Mouse (Mus musculus) thymus, adult 18-20 months (tissue): ENCODE results near the gene Bbip1.
A peak's percentile ranks its signal among the peaks of the same experiment; 100 is the strongest.
"Not testable (repeated sequence)": the region's sequence is repeated elsewhere in the genome, so short reads cannot be mapped to it uniquely, and the experiment has no call there.

Source experiments
- DNase-seq, 2 experiments: peaks; one replicate each; pipeline ENCODE4 v3.0.0; 2022; ENCODE audit warnings: mixed read lengths in 2 of 2

Gene Bbip1

DNA sequence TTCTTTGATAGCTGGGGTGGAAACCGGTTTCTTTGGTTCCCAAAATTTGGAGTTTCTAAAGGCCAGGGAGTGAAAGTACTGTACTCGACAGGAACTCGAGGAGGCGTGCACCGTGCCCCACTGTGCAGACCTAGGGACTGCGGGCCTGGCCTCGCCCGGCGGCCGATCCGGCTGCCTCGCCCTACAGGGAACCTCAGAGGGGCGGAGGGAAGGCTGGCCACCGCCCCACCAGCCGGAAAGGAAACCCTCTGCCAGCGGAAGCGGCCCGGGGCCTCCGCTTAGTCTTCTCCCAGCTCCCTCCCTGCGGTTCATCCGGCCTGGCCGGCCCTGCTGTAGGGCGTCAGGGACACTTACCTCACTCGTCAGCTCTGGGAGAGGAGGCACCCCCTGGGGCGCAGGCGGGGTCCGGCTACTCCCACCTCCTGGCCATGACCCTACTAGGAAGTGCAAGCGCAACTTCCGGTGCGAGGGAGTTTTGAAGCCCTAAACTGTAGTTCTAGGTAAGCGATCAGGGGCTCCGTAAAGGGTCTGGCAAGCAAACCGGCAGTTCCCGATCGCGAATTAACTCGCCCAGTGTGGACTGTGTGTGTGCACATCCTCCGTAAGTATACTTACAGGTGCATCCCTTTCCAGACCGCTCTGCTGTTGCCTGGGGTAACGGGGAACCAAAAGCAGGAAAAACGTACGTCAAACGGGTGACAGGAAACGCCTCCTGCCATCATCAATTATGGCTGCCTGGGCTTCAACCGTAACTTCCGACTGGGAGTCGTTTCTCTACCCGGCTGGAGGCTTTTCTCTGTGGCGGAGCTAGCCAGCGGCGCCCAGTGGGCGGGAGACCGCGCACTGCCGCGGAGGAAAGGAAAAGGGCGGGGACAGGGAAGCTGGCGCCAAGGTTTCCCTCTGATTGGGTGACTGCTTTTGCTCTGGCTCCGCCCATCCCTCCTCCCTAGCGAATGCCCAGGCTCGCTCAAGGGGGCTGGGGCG lies at the start of gene Bbip1, which contains the start of gene Shoc2:
Gene Bbip1 (minus strand): TSS at position 826 of the 984 bp plus-strand sequence.
Gene Shoc2 (plus strand): TSS at position 505 of the 984 bp plus-strand sequence.
- peak; percentile 99 for DNase-seq

DNA sequence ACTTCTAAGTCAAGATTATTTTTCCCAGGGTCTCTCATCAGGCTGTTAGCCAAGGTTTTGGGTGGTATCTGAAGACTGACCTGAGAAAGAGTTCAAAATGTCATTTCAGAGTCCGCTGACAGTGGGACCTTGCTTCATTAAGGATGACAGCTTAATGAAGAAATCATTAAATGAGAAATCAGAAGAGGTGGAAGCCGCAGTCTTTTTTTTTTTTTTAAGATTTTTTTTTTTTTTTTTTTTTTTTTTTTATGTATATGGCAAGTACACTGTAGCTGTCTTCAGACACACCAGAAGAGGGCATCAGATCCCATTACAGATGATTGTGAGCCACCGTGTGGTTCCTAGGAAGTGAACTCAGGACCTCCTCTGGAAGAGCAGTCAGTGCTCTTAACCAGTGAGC lies 49.4 kb upstream of the Bbip1 start:
- DNase-seq = no peak

DNA sequence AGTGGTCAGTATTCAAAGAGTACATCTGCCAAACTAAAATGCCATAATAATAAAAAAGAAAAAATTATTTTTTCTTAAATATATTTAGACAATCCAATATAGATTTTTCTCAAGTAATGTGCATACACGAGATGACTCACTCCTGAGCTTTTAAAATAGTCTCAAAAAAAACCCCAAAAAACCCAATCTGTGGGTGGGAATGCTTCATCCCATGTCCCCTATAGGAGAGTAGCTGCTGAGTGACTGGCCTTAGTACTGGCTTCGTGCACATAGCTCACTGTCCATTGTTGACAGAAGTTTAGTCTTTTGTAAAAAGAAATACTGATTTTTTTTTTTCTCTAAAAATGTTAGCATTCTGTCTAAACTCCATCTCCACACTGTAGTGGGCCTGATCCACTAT lies 46.1 kb upstream of the Bbip1 start:
- no peak for DNase-seq

DNA sequence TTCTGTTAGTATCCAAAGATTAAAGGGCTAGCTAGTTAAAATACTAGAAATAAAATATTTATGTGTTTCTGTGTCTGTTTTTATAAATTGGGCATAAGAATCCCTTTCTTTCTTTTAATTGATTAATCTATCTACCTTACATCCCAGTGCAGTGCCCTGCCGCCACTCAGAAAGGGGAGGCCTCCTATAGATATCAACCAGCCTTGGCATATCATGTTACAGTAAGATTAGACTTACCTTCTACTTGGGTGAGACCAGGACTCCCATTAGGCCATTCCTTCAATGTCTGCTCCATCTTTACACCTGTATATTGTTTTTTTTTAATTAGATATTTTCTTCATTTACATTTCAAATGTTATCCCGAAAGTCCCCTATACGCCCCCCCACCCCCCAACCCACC lies 40.2 kb upstream of the Bbip1 start:
- DNase-seq = no peak

DNA sequence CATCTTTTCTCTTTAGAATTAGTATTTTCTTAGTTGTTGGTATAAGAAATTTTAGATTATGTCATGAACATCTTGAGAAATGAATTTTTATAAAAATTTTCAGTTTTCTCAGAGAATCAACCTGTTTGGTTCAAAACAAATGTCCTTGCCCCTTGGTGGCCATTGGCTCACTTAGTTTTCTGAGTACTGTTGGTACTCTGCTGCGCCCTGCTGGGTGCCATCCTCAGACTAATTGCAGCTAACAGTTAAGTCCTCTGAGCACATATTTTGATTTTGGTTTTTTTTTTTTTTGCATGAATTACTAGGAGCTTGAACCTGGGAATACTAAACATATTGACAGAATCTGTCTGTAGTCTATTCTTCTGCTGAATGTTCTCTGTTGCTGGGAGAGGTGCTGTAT lies 38.9 kb upstream of the Bbip1 start:
- DNase-seq = no peak

DNA sequence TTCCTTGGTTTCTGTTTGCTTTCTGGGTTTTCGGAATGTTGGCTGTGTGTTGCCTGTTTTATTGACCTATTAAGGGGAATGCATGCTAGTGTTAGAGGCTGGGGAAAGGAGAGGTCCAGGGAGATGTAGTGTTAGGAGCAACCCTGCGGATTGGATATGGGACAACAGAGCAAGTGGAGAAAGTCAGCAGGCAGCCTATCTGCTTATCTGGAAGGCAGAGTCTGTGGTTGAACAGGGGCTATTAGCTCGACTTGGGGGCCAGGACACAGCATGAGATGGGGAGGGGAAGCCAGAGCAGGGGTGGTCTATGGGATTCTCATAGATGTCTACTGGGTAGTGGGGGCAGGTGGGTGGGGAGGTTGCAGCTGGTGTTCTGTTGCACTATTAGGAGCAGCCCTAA lies 37.6 kb upstream of the Bbip1 start:
- DNase-seq = no peak

DNA sequence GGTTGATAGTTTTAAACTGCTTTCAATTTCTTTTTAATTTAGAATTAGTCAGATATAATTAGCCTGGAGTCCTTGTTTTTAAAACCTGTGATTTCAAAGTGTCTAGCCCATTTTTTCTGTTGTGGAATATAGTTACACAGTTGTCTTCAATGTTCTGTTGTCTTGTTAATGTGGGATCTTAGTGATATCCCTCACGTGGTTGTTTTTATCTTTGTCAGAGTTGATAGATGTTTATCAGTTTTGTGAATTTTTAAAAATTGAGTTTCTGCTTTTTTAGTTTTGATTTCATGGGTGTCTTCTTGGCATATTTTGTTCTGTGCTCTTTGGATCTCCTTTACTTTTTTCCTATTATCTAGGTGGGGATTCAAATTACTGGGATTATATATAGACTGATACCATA lies 29.2 kb upstream of the Bbip1 start:
- DNase-seq = no peak

DNA sequence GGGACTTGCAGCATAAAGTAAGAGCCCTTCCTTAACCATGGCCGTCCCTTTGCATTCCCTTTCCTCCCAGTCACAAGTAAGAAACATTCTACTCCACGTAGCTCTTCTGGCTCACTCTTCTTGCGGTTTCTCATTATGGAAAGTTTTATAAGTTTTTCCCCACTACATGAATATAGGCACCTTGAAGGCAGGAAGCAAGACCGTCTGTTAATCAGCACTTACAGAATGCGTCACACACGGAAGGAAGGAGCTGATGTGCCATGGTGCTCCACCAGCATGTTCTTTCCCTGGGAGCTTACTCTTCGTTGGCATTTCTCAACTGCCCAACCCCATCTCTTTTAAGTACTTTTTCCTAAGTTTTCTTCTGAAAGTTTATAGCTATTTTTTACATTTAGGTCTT lies 27.5 kb upstream of the Bbip1 start:
- DNase-seq = no peak

DNA sequence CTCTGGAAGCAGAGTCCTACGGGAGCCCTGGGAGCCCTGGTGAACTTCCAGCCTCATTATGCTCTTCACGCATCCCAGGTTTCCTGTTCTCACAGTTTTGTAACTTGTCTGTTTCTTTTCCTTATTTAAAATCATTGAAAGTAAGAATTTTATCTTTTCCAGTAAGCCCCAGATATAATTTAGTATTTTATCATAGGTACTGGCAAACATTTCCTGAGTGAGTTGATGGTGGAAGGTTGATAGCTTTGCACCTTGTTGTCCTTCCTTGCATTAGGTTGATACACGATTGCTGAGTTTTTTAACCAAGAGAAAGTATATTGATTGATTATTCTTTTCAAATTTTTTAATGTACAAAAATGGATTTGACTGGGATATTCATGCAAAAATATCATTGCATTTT lies 24.8 kb upstream of the Bbip1 start:
- DNase-seq = no peak

DNA sequence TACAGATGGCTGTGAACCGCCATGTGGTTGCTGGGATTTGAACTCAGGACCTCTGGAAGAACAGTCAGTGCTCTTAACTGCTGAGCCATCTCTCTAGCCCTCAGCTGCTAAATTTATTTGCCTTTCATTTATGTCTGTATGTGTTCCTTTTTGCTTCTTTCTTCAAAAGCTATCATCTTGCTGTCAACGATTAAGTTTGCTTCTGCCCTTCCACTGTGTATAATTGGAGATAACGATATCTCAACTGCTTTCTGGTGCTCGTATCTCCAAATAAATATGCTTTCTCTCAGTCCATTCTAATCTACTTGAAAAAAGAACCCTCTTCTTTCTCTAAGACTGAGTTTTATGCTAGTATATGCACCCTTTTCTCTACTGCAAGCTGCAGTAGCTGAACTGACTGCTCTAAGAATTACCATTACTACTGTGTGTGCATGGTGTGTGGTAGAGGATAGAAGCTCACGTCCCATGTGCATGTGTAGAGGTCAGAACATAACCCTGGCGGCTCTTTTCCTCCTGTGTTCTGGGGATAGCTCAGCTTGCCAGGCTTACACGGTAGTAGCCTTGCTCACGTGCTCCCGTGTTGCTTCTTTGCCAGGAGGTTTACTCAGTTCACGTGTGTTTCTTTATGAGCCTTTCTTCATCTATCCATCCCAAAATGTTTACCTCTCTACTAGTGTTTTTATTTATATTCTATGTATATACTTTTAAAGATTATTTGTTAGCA lies 20.6 kb upstream of the Bbip1 start:
- DNase-seq = no peak

DNA sequence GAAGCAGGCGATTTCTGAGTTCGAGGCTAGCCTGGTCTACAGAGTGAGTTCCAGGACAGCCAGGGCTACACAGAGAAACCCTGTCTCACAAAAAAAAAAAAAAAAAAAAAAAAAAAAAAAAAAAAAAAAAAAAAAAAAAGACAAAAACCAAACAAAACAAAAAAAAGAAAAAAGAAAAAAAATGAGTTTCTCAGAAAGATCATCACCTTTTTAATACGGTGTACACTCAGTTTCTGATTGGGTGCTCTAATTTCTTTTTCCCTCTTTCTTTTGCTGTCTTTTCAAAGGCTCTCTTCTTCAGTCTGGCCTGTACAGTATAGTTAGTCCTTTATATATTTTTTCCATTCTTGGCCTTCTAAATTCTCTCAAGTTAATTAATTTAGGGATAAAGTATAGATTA lies 19.9 kb upstream of the Bbip1 start:
- not testable (repeated sequence) for DNase-seq

DNA sequence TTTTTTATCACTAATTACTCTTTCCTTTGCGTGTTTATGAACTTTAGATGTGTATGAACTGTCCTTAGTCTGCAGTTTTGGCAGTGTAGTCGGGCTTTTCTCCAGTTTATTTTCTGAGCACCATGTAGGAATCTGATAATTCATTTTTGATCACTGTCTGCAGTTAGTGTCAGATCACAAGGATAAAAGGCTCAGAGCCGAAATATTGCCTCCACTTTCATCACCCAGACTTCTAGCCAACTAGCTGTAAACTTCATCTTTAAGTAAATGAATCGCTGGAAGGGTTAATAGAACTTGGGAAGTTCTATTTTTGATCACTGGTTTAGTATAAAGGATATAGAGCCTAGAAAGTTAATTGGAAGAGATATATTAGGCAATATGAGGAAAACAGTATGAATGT lies 18.1 kb upstream of the Bbip1 start:
- no peak for DNase-seq

DNA sequence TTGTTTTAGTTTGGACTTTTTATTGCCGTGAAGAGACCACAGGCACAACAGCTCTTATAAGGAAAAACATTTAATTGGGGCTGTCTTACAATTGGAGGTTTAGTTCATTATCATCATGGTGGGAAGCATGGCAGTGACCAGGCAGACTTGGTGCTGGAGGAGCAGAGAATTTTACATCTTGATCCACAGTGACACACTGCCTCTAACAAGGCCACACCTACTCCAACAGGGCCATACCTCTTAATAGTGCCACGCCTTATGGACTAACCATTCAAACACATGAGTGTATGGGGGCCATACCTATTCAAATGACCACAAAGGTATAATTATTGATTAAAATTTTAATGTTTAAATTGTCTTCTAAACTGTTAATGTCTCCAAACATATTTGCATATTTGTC lies 13.1 kb upstream of the Bbip1 start:
- DNase-seq = no peak

DNA sequence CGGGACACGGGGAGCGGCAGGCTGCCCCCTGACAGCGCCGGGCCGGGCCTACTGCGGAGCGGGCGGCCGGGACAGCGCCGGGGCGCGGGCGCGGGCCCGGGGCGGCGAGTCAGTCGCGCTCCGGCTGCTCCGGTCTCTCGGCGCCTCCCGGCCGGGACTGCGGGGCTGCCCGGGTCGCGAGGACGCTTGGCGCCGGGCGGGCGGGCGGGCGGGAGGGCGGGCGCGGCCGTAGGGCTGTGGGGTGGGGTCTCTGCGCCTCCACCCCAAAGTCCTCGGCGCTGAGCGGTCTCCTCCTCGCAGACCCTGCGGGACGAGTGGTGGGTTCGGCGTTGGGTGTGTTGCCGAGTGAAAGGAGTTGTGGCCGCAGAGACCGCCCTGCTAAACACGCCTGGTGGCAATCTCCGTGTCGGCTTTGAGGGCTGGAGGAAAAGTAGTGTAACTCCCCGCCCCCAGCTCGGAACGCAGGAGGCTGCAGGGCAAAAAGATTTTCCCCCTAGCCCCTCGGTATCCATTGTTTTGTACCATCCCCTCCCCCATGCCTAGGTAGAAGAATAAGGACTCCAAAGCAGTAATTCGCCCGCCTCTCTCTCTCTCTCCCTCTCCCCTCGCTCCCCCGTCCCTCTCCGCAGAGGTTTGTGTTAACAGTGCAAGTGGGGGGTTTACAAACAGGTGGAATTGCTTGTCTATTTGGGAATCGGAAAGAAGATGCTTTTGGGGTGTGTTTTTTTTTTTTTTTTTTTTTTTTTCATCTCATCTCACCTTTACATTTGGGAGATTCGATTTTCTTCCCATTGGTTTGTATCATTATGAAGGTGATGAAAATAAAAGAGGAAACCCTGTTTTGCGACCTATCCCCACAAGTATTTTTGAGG lies 980 bp upstream of the Bbip1 start:
- DNase-seq = peak; percentile 40 to 54

DNA sequence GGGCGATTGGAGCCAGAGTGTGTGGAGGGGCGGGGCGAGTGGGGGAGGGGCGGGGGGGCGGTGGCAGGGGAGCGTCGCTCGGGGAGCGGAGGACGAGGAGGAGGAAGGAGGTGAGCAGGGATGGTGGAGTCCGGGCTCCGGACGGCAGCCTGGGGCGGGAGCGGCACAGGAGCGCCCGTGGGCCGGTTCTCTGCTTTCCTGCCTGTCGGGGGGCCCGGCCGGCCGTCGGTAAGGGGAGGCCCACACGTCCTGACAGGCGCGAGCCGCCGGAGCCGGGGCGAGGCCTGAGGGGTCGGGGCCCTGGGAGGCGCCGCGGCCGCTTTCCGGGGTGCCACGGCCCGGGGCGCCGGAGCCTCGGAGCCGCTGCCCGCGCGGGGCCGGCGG lies 351 bp upstream of the Bbip1 start:
- DNase-seq = no peak

DNA sequence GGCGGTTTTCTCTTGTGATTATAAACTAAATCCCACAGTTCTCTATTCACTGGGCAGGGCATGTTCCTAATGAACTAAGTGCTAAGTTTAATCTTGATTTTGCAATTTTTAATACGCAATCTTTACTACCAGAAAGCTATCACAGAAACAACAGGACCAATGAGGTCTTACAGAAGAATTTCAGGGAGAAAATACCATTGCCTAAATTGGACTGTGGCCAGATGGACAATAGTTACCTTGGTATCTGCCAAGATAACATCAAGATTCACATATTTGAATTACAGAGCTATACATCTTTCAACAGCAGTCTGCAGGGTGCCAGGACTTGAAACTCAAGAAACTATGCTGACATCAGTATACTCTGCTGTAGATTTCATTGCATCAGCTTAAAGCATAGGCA lies 2.1 kb downstream of the Bbip1 start:
- no peak for DNase-seq

DNA sequence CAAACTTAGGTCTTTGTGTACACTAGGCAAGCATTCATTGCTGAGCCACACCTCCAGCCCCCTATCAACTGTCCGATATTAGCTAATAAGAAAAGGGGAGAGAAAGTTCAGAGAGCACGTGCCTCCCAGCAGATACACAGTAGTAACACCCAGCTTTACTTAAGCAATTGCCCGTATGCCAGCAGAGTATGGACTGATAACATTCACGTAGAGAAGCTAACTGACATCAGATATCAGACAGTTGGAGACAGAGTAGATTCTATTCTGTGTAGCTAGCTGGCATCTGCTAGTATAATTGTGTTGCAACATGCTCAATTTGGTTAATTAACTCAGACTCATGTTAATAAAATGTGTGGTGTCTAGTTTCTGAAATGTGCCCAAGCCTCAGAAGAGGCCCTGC lies 3.3 kb downstream of the Bbip1 start:
- no peak for DNase-seq

DNA sequence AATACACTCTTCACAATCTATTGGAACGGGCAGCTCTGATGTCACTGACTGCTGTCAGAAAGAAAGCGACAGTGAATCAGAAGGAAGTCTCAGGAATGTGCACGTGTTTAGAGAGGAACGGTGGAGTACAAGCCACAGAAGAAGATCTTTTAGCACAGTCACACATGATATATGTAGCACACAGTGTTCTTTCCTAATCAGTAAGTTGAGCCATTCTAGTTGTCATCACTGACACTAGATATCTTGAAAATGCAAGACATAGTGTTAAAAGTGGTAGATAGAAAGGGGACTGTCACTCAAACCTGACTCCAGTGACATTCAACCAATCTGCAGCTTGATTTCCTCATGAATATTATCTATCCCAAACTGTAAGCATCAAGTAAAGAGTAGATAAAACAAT lies 5.0 kb downstream of the Bbip1 start:
- DNase-seq = no peak

DNA sequence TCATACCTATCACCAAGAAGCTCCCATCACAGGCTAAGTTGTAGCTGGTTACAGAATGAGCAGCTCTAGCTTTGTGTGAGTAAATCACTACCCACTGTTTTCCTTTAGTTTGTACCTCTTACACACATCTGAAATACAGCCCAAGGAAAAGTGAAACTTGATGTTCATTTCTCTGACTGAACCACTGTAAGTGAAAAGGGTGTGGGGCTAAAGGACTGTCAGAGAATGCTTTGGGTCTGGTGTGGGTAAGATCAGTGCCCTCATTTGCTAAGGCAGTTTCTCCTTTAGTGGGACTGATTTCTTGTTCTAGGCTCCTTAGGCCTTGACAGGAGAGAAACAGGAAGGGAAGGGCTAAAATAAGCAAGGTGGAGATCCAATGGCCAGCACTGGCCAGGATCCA lies 10.4 kb downstream of the Bbip1 start:
- DNase-seq = no peak

DNA sequence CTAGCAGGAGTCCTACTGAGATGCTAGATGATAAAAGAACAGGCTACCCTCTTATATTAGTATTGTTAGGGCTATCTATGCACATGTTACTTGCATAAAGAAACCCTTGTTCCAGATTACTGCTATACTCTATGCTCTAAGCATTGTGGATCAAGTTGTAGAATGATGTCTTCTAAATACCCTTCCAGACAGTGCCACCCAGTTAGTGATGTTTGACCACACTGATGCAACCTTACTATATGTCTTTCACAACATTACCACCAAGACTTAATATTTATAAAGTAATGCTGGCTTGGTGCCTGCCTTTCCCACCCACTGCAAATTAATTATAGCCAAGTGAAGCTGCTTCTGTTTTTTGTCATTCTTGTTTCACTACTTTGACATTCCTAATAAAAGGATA lies 11.4 kb downstream of the Bbip1 start:
- DNase-seq = no peak

DNA sequence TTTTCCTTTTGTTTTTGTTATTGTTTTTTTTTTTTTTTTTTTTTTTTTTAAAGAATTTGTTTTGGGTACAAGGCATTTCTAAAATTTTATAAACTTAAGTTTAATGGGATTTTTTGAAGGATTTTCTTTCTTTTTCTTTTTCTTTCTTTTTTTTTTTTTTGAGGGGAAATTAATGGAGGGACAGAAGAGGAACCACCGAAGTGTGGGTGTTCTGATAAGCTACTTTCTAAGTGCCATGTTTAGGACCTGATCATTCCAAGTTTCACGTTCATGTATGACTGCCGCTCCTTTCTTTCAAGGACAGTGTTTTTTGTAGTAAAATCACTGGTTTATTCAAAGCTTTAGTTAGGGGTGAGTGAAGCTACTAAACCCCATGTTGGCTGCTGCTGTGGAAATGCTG lies 15.2 kb downstream of the Bbip1 start:
- DNase-seq = no peak

DNA sequence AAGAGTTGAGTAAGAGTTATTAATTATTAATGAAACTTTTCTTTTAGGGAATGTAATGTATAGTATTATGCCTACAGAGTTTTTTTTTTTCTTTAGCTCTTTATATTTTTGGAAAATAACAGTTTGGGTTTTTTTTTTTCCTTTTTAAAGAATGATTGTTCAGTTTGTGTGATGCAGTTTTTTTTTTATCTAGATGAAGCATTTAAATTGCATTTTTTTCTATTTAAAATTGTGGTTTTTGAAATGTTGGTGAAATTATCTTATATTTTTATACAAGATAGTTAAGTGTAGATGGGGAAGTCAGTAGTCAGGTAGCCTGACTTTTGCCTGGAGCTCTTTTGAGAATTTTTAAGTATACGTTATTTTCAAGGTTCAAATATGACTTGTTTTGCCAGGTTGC lies 17.7 kb downstream of the Bbip1 start:
- DNase-seq = no peak

DNA sequence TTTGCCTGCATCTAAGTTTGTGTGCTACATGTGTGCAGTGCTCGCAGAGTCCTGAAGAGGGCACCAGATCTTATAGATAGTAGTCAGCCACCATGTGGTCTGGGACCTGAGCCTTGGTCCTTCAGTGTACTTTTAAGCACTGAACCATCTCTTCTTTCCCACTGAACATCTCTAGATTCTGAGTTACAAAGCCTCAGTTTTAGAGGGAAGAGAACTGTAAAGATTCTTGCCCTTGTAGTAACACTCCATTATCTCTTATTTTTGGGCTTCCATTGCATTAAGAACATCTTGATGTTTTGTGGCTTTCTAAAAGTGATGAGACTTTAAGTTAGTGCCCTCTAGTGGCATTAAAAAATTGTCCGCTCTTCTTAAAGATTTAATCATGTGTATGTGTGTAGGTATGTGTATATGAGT lies 19.1 kb downstream of the Bbip1 start:
- no peak for DNase-seq
